Mouse (Mus musculus) ES-E14 (cell line): ENCODE data around the gene Dnmbp. TPM values are rescaled to one million over a fixed set of nuclear protein-coding genes. Genes with fewer than 3 reads are reported as not detected.

ENCODE experiments used
- DNase-seq: peaks from one replicate; pipeline ENCODE4 v3.0.0-alpha.2; 2013; ENCODE audit warnings: low read depth, low spot score
- H3K27ac ChIP-seq: 2 replicates; pipeline ENCODE4 v1.5.1; 2012; ENCODE audit warnings: low read depth, mild to moderate bottlenecking, low read length, moderate library complexity, mixed read lengths; ENCODE audit not compliant: poor library complexity, insufficient read depth, severe bottlenecking
- H3K36me3 ChIP-seq: 2 replicates; pipeline ENCODE4 v1.6.1; 2012; ENCODE audit warnings: mild to moderate bottlenecking, low read length, moderate library complexity, mixed read lengths; ENCODE audit not compliant: control insufficient read depth, poor library complexity, insufficient read depth, severe bottlenecking
- H3K4me1 ChIP-seq, 2 experiments: fragments of 150-350 bp in 1 of 2; sonication (generic) in 1 of 2; 2 replicates each; pipeline ENCODE4 v1.6.1; 2012; ENCODE audit warnings: low read length in 2 of 2, mild to moderate bottlenecking in 1 of 2, mixed read lengths in 1 of 2; ENCODE audit not compliant: control insufficient read depth in 2 of 2, insufficient read depth in 2 of 2, poor library complexity in 1 of 2
- H3K4me3 ChIP-seq, 2 experiments: fragments of 150-350 bp in 1 of 2; sonication (generic) in 1 of 2; 2 replicates each; pipeline ENCODE4 v1.5.1; 2012; ENCODE audit warnings: low read length in 2 of 2, low read depth in 1 of 2, mild to moderate bottlenecking in 1 of 2, mixed read lengths in 1 of 2; ENCODE audit not compliant: insufficient read depth in 1 of 2, poor library complexity in 1 of 2, severe bottlenecking in 1 of 2
- H3K9ac ChIP-seq: 2 replicates; pipeline ENCODE4 v1.6.1; 2012; ENCODE audit warnings: low read depth, mild to moderate bottlenecking, low read length, mixed read lengths; ENCODE audit not compliant: poor library complexity, insufficient read depth, severe bottlenecking
- H3K9me3 ChIP-seq: fragments of 150-350 bp; sonication (generic); 2 replicates; pipeline ENCODE4 v1.6.1; 2012; ENCODE audit warnings: low read depth, mild to moderate bottlenecking, low read length; ENCODE audit not compliant: control insufficient read depth, insufficient read depth
- CHD2 ChIP-seq: IDR thresholded peaks from 2 replicates; pipeline ENCODE4 v1.6.1; 2014; ENCODE audit warnings: mild to moderate bottlenecking, low read depth, low read length, inconsistent platforms
- HCFC1 ChIP-seq: IDR thresholded peaks from 2 replicates; pipeline ENCODE4 v1.6.1; 2012; ENCODE audit warnings: low read length, inconsistent platforms, borderline replicate concordance; ENCODE audit not compliant: insufficient read depth
- MAFK ChIP-seq: IDR thresholded peaks from 2 replicates; pipeline ENCODE4 v1.6.1; 2014; ENCODE audit warnings: mild to moderate bottlenecking, low read depth, low read length, inconsistent platforms; ENCODE audit not compliant: insufficient read depth
- ZC3H11A ChIP-seq: IDR thresholded peaks from 2 replicates; pipeline ENCODE4 v1.6.1; 2012; ENCODE audit warnings: low read depth, mild to moderate bottlenecking, inconsistent platforms, low read length, borderline replicate concordance
- ZNF384 ChIP-seq: IDR thresholded peaks from 2 replicates; pipeline ENCODE4 v1.6.1; 2012; ENCODE audit warnings: low read depth, low read length, inconsistent platforms
- in situ Hi-C, 2 experiments: fragments of 600-800 bp; cut with MboI; formaldehyde crosslinking; loops; one replicate each; pipeline ENCODE4 v1.15.1; 2025; ENCODE audit warnings: low sequenced_read_pairs in 2 of 2, inconsistent platforms in 1 of 2; ENCODE audit not compliant: unreplicated experiment in 2 of 2
- total RNA-seq: library from RNA; depleted of rRNA; stranded (reverse); fragments of 300-350 nt; gene quantifications from 2 replicates; pipeline ENCODE4 v1.2.3, GENCODE M21; 2012

Gene Dnmbp
- total RNA-seq, 1 experiment, result 11.5 TPM

DNA sequence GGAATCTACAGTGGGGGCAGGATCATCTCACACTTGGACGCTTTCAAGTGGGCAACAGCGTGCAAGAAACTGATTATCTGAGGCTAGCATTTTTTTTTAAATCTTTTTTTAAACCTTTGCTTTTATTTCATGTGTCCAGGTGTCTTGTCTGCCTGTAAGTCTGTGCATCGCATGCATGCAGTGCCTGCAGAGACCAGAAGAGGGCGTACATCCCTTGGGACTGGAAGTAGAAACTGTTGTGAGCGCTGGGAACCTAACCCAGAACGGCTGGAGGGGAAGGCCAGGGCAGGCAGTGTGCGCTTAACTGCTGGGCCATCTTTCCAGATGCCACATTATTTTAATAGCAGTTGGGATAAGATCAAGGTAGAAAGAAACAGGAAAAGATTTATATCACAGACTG lies 17.0 kb downstream of the Dnmbp start:
- H3K27ac ChIP-seq, result no peak overlapping the region
- in situ Hi-C loops, result no loop called here
- H3K4me3 ChIP-seq, result no peak overlapping the region
- DNase-seq, result no peak
- no peak for TF ChIP-seq CHD2
- TF ChIP-seq ZNF384, result no peak
- no peak for TF ChIP-seq ZC3H11A
- TF ChIP-seq MAFK, result no peak
- TF ChIP-seq HCFC1, result no peak
- no peak overlapping the region for H3K9ac ChIP-seq
- no peaks in the 10 kb centered on the region for H3K36me3 ChIP-seq
- no peaks in the 10 kb centered on the region for H3K9me3 ChIP-seq
- H3K4me1 ChIP-seq, result peaks cover 5 to 16% of the 10 kb centered on the region in 2 experiments; a peak in 2 of 4 replicates

DNA sequence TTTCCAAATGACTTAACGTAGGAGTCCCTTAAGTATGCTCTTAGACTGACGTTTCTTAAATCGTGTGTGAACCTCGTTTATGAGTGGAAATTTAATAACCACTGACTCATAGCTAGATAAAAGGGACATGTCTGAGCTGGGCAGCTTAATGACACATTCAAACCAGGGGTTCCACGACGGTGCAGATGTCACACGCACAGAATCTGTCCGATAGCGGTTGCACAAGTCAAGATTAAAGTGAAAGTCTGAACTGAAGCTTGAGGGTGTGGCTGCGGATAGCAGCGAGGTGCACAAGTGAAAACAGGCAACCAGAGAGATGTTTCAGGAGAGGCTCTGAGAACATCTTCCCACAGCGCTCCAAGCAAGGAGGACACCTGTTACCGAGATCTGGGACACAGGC lies 18.6 kb downstream of the Dnmbp start:
- Histone ChIP-seq H3K36me3 (no peaks in the 10 kb centered on the region), H3K9me3 (no peaks in the 10 kb centered on the region), H3K27ac (no peak overlapping the region), H3K9ac (no peak overlapping the region), H3K4me3 (no peak overlapping the region), H3K4me1 (peaks cover 5 to 20% of the 10 kb centered on the region in 2 experiments; a peak in 3 of 4 replicates)
- in situ Hi-C loops, result no loop called here
- DNase-seq, result no peak
- TF ChIP-seq ZNF384, result no peak
- no peak for TF ChIP-seq ZC3H11A
- TF ChIP-seq CHD2, result no peak
- no peak for TF ChIP-seq MAFK
- no peak for TF ChIP-seq HCFC1

DNA sequence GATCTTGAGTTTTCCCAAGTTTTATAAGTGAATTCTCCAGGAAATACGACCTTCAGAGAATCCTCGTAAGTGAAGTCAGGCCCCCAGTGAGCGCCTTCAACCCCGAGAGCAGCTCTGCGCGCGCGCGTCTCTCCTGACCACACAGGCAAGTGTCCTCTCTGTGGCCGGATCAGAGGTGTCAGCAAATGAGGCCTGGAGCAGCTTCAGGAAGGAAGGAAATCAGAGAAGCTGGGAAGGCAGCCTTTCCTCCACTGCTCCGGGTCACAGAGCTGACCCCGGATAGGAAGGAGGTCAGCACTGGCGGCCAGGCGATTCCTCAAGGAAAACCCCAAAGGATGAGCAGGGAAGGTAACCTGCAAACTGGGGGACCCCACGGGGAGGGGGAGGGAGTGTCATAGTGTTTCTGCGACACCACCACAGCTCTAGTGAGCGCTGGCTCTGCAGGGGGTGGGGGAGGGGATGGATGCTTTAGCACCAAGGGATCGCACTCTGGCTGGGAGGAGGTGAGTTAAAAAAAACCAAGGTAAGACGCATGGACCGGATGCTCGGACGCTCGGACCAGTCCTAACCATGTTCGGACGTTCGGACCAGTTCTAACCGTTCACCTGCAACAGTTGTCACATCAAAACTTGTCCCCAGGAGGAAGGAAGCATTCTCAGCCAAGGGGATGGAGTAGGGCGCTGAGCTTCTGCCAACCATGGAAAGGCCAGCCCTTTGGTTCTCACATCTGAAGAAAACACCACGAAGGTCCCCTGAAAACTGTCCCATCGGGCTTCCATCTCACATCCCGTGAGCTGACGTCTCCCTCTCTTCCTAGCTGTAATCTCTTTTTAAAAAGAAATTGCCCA lies 19.3 kb downstream of the Dnmbp start:
- Histone ChIP-seq H3K4me3 (peak overlapping the region; percentile 21 to 29; a peak in 2 of 4 replicates), H3K36me3 (no peaks in the 10 kb centered on the region), H3K4me1 (peaks cover 5 to 18% of the 10 kb centered on the region in 2 experiments; a peak in 3 of 4 replicates), H3K9me3 (no peaks in the 10 kb centered on the region), H3K27ac (no peak overlapping the region), H3K9ac (peak overlapping the region; percentile 32; the same call in 1 of the 2 replicates)
- DNase-seq, result no peak
- TF ChIP-seq ZC3H11A, result no peak
- no peak for TF ChIP-seq HCFC1
- TF ChIP-seq CHD2, result no peak
- no peak for TF ChIP-seq MAFK
- TF ChIP-seq ZNF384, result no peak
- in situ Hi-C loops, result no loop called here

DNA sequence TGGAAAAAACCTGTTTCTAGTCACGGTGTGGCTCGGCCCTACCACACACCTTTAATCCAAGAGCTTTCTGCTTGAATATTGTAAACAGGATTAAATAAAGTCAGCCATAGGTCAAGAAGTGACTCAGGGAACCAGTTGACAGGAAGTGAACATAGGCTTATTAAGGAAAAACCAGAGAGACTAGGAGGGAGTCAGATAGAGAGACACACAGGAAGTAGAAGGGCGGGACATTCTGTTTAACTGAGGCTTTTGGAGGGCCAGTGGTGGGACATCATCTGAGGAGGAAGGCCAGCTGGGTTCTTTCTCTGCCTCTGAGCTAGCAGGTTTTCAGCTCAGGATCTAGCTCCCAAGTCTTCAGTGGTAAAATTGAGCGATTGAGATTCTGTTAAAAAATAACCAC lies 20.1 kb downstream of the Dnmbp start:
- no peak overlapping the region for H3K4me3 ChIP-seq
- H3K36me3 ChIP-seq, result no peaks in the 10 kb centered on the region
- H3K4me1 ChIP-seq, result peaks cover 5 to 17% of the 10 kb centered on the region in 2 experiments; a peak in 3 of 4 replicates
- H3K9me3 ChIP-seq, result no peaks in the 10 kb centered on the region
- TF ChIP-seq CHD2 (no peak), ZC3H11A (no peak)
- no peak overlapping the region for H3K27ac ChIP-seq
- in situ Hi-C loops, result no loop called here
- no peak for DNase-seq
- H3K9ac ChIP-seq, result no peak overlapping the region
